Mouse (Mus musculus) G1E (cell line): Measurements from ENCODE around the gene Bcap31.

Experiments used
- CTCF ChIP-seq: IDR thresholded peaks from 2 replicates; pipeline ENCODE4 v1.5.1; 2012; ENCODE audit warnings: low read depth, low read length, inconsistent platforms, mixed read lengths
- GATA1 ChIP-seq: IDR thresholded peaks from 2 replicates; pipeline ENCODE4 v1.6.1; 2012; ENCODE audit warnings: borderline replicate concordance, low read length, inconsistent platforms, mixed read lengths
- POLR2AphosphoS5 ChIP-seq: IDR thresholded peaks from 2 replicates; pipeline ENCODE4 v1.6.1; 2012; ENCODE audit warnings: low read depth, low read length, inconsistent platforms; ENCODE audit not compliant: insufficient replicate concordance

DNA sequence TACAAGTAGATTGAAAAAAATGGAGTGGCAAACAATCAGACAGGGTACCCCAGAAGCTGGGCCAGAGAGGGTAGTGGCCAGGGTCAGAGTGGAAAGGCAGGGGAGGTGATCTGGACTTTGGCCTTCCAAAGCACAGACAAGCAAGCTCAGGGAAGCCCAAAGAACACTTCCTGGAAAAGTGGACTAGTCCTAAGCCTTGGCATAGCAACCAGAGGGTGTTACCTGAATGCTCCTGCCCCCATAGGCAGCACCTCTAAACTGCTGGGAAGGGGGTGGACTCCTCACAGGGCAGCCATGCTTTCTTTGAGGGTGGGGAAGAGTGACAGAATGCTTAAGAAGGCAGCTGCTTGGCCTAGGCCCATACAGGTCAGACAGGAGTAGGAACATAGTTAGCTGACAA lies 31.0 kb downstream of the Bcap31 start:
- TF ChIP-seq POLR2AphosphoS5: no peak
- TF ChIP-seq CTCF: no peak
- no peak for TF ChIP-seq GATA1
